Mouse (Mus musculus): ENCODE results near the gene Mospd3. TPM values are rescaled to one million over a fixed set of nuclear protein-coding genes. Genes with fewer than 3 reads are reported as not detected.

Mospd3 gene
- polyA plus RNA-seq, 2 experiments = 33.8 to 34.9 TPM

- no peak for TF ChIP-seq EP300 (IDR thresholded peaks at IDR 0.05; ENCODE audit: low read depth)
- ATAC-seq (ENCODE audit: insufficient read depth) = no peak
- H3K4me1 ChIP-seq (replicated peaks; ENCODE audit: control insufficient read depth in 2 of 2, insufficient read depth in 2 of 2, low read length in 1 of 2) = peaks cover 17 to 30% of the 10 kb centered on the region in 2 experiments
Measured at GRCm38 (mm10) chr5:137629906-137630545, 29.2 kb upstream of the Mospd3 start.

GRCm38 (mm10) chr5:137629306-137629721, 28.5 kb upstream of the Mospd3 start:
- DNase-seq (ENCODE audit: low read depth in 3 of 3, low spot score in 3 of 3) = peak in 1 of 3 experiments; percentile 42
- H3K4me3 ChIP-seq (ENCODE audit: insufficient read depth in 1 of 2, low read depth in 2 of 2, low read length in 2 of 2) = peak overlapping the region; percentile 82 to 91
- no peaks in the 10 kb centered on the region; the same call in 1 of the 2 replicates for H3K36me3 ChIP-seq (replicated peaks; ENCODE audit: control insufficient read depth, insufficient read depth, low read depth)
- TF ChIP-seq EP300 (IDR thresholded peaks at IDR 0.05; ENCODE audit: low read depth) (no peak), CTCF (IDR thresholded peaks at IDR 0.05; ENCODE audit: low read depth) (no peak)
- peaks cover 17 to 30% of the 10 kb centered on the region in 2 experiments for H3K4me1 ChIP-seq (replicated peaks; ENCODE audit: control insufficient read depth in 2 of 2, insufficient read depth in 2 of 2, low read length in 1 of 2)
- no peaks in the 10 kb centered on the region for H3K9me3 ChIP-seq (ENCODE audit: control insufficient read depth, low read length)
- peak overlapping the region; percentile 78 for H3K27ac ChIP-seq
- H3K4me2 ChIP-seq (ENCODE audit: low read depth) = peak overlapping the region; percentile 97
- under 1% methylated on average over 23 of the region's 23 CpGs for WGBS (ENCODE audit: insufficient replicate concordance)
- no peaks in the 10 kb centered on the region for H3K27me3 ChIP-seq (ENCODE audit: control insufficient read depth, insufficient read depth, low read length)
- H3K9ac ChIP-seq (replicated peaks) = peak overlapping the region; percentile 81
- peak; percentile 40 for ATAC-seq (ENCODE audit: insufficient read depth)

More at GRCm38 (mm10) chr5:137629906-137630545, 29.2 kb upstream of the Mospd3 start:
- Histone ChIP-seq H3K9me3 (ENCODE audit: control insufficient read depth, low read length) (no peaks in the 10 kb centered on the region), H3K4me2 (ENCODE audit: low read depth) (peak overlapping the region; percentile 97), H3K9ac (replicated peaks) (peak overlapping the region; percentile 81), H3K4me3 (ENCODE audit: insufficient read depth in 1 of 2, low read depth in 2 of 2, low read length in 2 of 2) (peak overlapping the region; percentile 82 to 91), H3K36me3 (replicated peaks; ENCODE audit: control insufficient read depth, insufficient read depth, low read depth) (no peaks in the 10 kb centered on the region; the same call in 1 of the 2 replicates), H3K27ac (peak overlapping the region; percentile 78), H3K27me3 (ENCODE audit: control insufficient read depth, insufficient read depth, low read length) (no peaks in the 10 kb centered on the region)
- no peak for DNase-seq (ENCODE audit: low read depth in 3 of 3, low spot score in 3 of 3)
- WGBS (ENCODE audit: insufficient replicate concordance) = 7% methylated on average over 6 of the region's 6 CpGs

- peaks cover 17 to 30% of the 10 kb centered on the region in 2 experiments for H3K4me1 ChIP-seq (replicated peaks; ENCODE audit: control insufficient read depth in 2 of 2, insufficient read depth in 2 of 2, low read length in 1 of 2)
- peak; percentile 92 for ATAC-seq (ENCODE audit: insufficient read depth)
- WGBS (ENCODE audit: insufficient replicate concordance) = 0% methylated on average over 46 of the region's 46 CpGs
Measured at GRCm38 (mm10) chr5:137628498-137629305, 27.8 kb upstream of the Mospd3 start, which contains the start of the genes Fbxo24, Lrch4 and Gm20605. Fbxo24 (minus strand) TSS chr5:137629002. Lrch4 (plus strand) TSS chr5:137629121. Gm20605 (plus strand) TSS chr5:137629175.

GRCm38 (mm10) chr5:137627991-137628390, 27.1 kb upstream of the Mospd3 start:
- Histone ChIP-seq H3K4me1 (replicated peaks; ENCODE audit: control insufficient read depth in 2 of 2, insufficient read depth in 2 of 2, low read length in 1 of 2) (peaks cover 17 to 30% of the 10 kb centered on the region in 2 experiments), H3K4me3 (ENCODE audit: insufficient read depth in 1 of 2, low read depth in 2 of 2, low read length in 2 of 2) (peak overlapping the region; percentile 63 to 96)
- no peak for DNase-seq (ENCODE audit: low read depth in 3 of 3, low spot score in 3 of 3)

More at GRCm38 (mm10) chr5:137628498-137629305, 27.8 kb upstream of the Mospd3 start, which contains the start of the genes Fbxo24, Lrch4 and Gm20605:
- H3K4me3 ChIP-seq (ENCODE audit: insufficient read depth in 1 of 2, low read depth in 2 of 2, low read length in 2 of 2) = peak within 1 kb of the TSS; percentile 91 to 96
- H3K27me3 ChIP-seq (ENCODE audit: control insufficient read depth, insufficient read depth, low read length) = no peaks in the 10 kb centered on the region
- peak within 1 kb of the TSS; percentile 81 for H3K9ac ChIP-seq (replicated peaks)
- no peaks in the 10 kb centered on the region for H3K36me3 ChIP-seq (replicated peaks; ENCODE audit: control insufficient read depth, insufficient read depth, low read depth)
- TF ChIP-seq CTCF (IDR thresholded peaks at IDR 0.05; ENCODE audit: low read depth) (0 out of 2 replicates have a peak, but pooled peaks have one; percentile 34), EP300 (IDR thresholded peaks at IDR 0.05; ENCODE audit: low read depth) (peak; percentile 52; the same call in 1 of the 2 replicates)
- H3K9me3 ChIP-seq (ENCODE audit: control insufficient read depth, low read length) = no peaks in the 10 kb centered on the region
- peak within 1 kb of the TSS; percentile 97 for H3K4me2 ChIP-seq (ENCODE audit: low read depth)
- peak within 1 kb of the TSS; percentile 80 for H3K27ac ChIP-seq
- DNase-seq (ENCODE audit: low read depth in 3 of 3, low spot score in 3 of 3) = peak; percentile 99 to 100 (median 99)

More at GRCm38 (mm10) chr5:137627991-137628390, 27.1 kb upstream of the Mospd3 start:
- no peaks in the 10 kb centered on the region for H3K36me3 ChIP-seq (replicated peaks; ENCODE audit: control insufficient read depth, insufficient read depth, low read depth)
- H3K9me3 ChIP-seq (ENCODE audit: control insufficient read depth, low read length) = no peaks in the 10 kb centered on the region
- H3K27ac ChIP-seq = peak overlapping the region; percentile 80
- no peak for ATAC-seq (ENCODE audit: insufficient read depth)
- no peaks in the 10 kb centered on the region for H3K27me3 ChIP-seq (ENCODE audit: control insufficient read depth, insufficient read depth, low read length)
- WGBS (ENCODE audit: insufficient replicate concordance) = 3% methylated on average over 9 of the region's 9 CpGs
- no peak for TF ChIP-seq EP300 (IDR thresholded peaks at IDR 0.05; ENCODE audit: low read depth)
- TF ChIP-seq CTCF (IDR thresholded peaks at IDR 0.05; ENCODE audit: low read depth) = peak; percentile 21; the same call in 1 of the 2 replicates
- peak overlapping the region; percentile 93 for H3K4me2 ChIP-seq (ENCODE audit: low read depth)
- peak overlapping the region; percentile 80 for H3K9ac ChIP-seq (replicated peaks)

Data from liver, embryonic 14.5 days (tissue).